Mouse (Mus musculus): ENCODE results near the gene Oprl1.

GRCm38 (mm10) chr2:181713749-181714148, 1.1 kb upstream of the Oprl1 start:
- no peak for TF ChIP-seq POLR2A (IDR thresholded peaks at IDR 0.05; ENCODE audit: insufficient read depth, low read depth, low read length)
- TF ChIP-seq CTCF (IDR thresholded peaks at IDR 0.05): no peak

Data from heart, adult 2 months (tissue).